Mouse (Mus musculus) heart, embryonic 12.5 days (tissue): ENCODE measurements around the gene Ap2a2. TPM values are rescaled to one million over a fixed set of nuclear protein-coding genes. Genes with fewer than 3 reads are reported as not detected.
A peak's percentile ranks its signal among the peaks of the same experiment; 100 is the strongest.
"Not testable (repeated sequence)": the region's sequence is repeated elsewhere in the genome, so short reads cannot be mapped to it uniquely, and the experiment has no call there.

Experiments used
- ATAC-seq: fragments of 200-750 bp; cut with Nextera tagmentation; 2 replicates; pipeline ENCODE4 v1.8.0; 2017; ENCODE audit warnings: moderate TSS enrichment, moderate library complexity; ENCODE audit not compliant: insufficient number of reproducible peaks, low FRiP score
- H3K27ac ChIP-seq: fragments of 300-500 bp; sonication (generic); 2 replicates; pipeline ENCODE4 v1.5.1; 2016; ENCODE audit warnings: mild to moderate bottlenecking, moderate library complexity; ENCODE audit not compliant: poor library complexity, severe bottlenecking
- H3K27me3 ChIP-seq: fragments of 300-500 bp; sonication (generic); replicated peaks from 2 replicates; pipeline ENCODE4 v1.6.1; 2016; ENCODE audit warnings: mild to moderate bottlenecking, moderate library complexity
- H3K36me3 ChIP-seq: fragments of 300-500 bp; sonication (generic); 2 replicates; pipeline ENCODE4 v1.6.1; 2016; ENCODE audit warnings: mild to moderate bottlenecking, moderate library complexity
- H3K4me1 ChIP-seq: fragments of 300-500 bp; sonication (generic); replicated peaks from 2 replicates; pipeline ENCODE4 v1.6.1; 2016; ENCODE audit warnings: mild to moderate bottlenecking
- H3K4me2 ChIP-seq: fragments of 300-500 bp; sonication (generic); 2 replicates; pipeline ENCODE4 v1.6.1; 2016; ENCODE audit warnings: mild to moderate bottlenecking, moderate library complexity
- H3K4me3 ChIP-seq: fragments of 300-500 bp; sonication (generic); 2 replicates; pipeline ENCODE4 v1.5.1; 2016; ENCODE audit warnings: mild to moderate bottlenecking
- H3K9ac ChIP-seq: fragments of 300-500 bp; sonication (generic); 2 replicates; pipeline ENCODE4 v1.6.1; 2016; ENCODE audit warnings: mild to moderate bottlenecking, moderate library complexity
- H3K9me3 ChIP-seq: fragments of 300-500 bp; sonication (generic); replicated peaks from 2 replicates; pipeline ENCODE4 v1.6.1; 2016; ENCODE audit warnings: mild to moderate bottlenecking, moderate library complexity
- WGBS: fragments of 180-500 bp; shearing (Covaris S2); methylation state at CpG from one replicate; pipeline ENCODE4 v1.1.7; 2016; 5-methylcytosine and 5-hydroxymethylcytosine counted together
- polyA plus RNA-seq: library from polyadenylated mRNA; unstranded; fragments of >200 nt; fragmentation: Nextera tagmentation; extraction: Ambion mirVana; gene quantifications from 2 replicates; pipeline ENCODE4 v1.2.1, GENCODE M21; 2016

The Ap2a2 gene
- polyA plus RNA-seq, 1 experiment from 2014 or later, result 70.2 TPM

DNA sequence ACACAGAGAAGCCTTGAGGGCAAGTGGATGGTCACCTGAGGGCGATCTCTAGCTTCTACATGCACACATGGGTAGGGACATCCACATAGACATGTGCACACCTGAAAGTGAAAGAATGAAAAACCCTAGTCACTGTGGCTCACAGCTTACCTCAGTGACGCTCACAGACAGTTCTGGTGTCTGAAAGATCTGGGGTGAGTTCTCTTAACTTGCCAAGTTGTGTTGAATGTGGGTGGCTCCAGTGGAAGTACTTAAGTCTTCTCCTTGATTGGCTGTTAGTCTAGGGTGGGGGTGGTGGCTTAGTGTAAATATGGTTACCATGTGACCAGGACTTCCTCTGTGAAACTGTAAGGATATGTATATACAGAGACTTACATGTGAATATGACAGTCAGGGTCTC, 17.0 kb downstream of the Ap2a2 start:
- Histone ChIP-seq H3K4me1 (peaks cover 21% of the 10 kb centered on the region), H3K27ac (no peak overlapping the region), H3K9me3 (no peaks in the 10 kb centered on the region), H3K27me3 (no peaks in the 10 kb centered on the region), H3K9ac (no peak overlapping the region), H3K4me2 (no peak overlapping the region), H3K36me3 (no peaks in the 10 kb centered on the region), H3K4me3 (no peak overlapping the region)
- WGBS, result 93% methylated on average over 2 of the region's 2 CpGs
- ATAC-seq, result no peak

DNA sequence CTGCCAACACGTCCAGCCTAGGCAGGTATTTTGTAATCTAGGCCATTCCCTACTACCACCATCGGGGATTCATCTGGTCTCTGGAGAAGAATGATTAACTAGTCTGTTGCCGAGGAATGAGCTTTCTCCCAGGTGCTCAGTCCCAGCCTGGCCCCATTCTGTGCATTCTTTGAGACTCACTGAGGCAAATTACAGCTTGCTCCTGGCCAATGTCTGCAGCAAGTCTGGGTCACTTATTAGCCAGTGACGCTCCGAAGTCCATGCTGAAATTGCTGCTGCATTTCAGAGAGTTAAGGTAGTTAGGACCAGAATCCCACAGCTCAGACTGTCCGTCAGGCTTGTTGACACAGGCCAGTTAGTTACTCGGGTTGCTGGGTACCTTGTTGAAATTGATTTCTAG, 19.4 kb downstream of the Ap2a2 start:
- no peak overlapping the region for H3K4me2 ChIP-seq
- WGBS, result 80% methylated on average over 7 of the region's 7 CpGs
- no peaks in the 10 kb centered on the region for H3K9me3 ChIP-seq
- no peak overlapping the region for H3K27ac ChIP-seq
- no peak overlapping the region for H3K4me3 ChIP-seq
- no peaks in the 10 kb centered on the region for H3K27me3 ChIP-seq
- ATAC-seq, result no peak
- peaks cover 31% of the 10 kb centered on the region for H3K4me1 ChIP-seq
- no peak overlapping the region for H3K9ac ChIP-seq
- H3K36me3 ChIP-seq, result peaks cover 7% of the 10 kb centered on the region; the same call in 1 of the 2 replicates

DNA sequence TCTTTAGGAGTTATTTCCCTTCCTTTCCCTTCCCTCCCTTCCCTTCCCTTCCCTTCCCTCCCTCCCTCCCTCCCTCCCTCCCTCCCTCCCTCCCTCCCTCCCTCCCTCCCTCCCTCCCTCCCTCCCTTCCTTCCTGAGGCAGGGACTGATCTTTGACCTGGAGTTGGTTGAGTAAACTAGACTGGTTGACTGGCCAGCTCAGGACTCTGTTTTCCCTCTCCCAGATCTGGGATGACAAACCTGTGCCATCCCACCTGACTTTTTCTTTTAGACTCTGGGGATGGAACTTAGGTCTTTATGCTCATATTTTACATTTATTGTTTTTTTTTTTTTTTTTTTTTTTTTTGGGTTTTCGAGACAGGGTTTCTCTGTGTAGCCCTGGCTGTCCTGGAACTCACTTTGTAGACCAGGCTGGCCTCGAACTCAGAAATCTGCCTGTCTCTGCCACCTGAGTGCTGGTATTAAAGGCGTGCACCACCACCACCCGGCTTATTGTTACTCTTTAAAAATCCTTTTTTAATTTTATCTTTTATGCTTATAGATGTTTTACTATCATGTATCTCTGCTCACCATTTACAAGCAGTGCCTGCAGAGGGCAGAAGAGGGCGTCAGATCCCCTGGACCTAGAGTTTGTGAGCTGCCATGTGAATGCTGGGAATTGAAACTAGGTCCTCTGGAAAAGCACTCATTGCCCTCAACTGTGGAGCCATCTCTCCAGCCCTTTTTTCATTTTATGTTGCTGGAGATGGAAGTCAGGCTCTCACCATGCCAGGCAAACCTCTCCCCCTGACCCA, 22.3 kb downstream of the Ap2a2 start:
- peaks cover 22% of the 10 kb centered on the region for H3K4me1 ChIP-seq
- no peaks in the 10 kb centered on the region for H3K27me3 ChIP-seq
- no peak overlapping the region for H3K4me3 ChIP-seq
- ATAC-seq, result no peak
- H3K9ac ChIP-seq, result no peak overlapping the region
- no peaks in the 10 kb centered on the region for H3K9me3 ChIP-seq
- H3K4me2 ChIP-seq, result no peak overlapping the region
- no peak overlapping the region for H3K27ac ChIP-seq
- peaks cover 17% of the 10 kb centered on the region for H3K36me3 ChIP-seq
- 75% methylated on average over 5 of the region's 5 CpGs for WGBS

DNA sequence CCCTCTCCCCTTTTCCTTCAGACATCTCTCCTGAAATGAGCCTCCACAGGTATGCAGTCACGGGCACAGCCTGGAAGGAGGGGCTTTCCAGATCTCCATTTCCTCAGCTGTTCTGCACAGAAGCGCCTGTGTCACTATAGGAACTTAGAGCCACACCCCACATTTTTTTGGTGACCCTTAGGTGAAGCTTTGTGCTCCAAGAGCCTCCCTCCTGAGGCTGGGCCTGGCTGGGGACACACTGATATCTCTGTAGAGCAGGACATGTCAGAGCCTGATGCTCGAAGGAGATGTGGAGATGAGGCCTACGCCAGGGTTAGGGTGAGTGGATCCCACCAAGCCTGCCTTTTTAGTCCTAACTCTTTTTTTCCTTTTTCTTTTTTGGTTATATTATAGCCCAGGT, 23.3 kb downstream of the Ap2a2 start:
- peak; percentile 85 for ATAC-seq
- Histone ChIP-seq H3K4me2 (no peak overlapping the region), H3K36me3 (peaks cover 25% of the 10 kb centered on the region), H3K4me3 (no peak overlapping the region), H3K9me3 (no peaks in the 10 kb centered on the region), H3K27me3 (no peaks in the 10 kb centered on the region), H3K9ac (no peak overlapping the region), H3K4me1 (peaks cover 22% of the 10 kb centered on the region), H3K27ac (no peak overlapping the region)
- 63% methylated on average over 4 of the region's 4 CpGs for WGBS

DNA sequence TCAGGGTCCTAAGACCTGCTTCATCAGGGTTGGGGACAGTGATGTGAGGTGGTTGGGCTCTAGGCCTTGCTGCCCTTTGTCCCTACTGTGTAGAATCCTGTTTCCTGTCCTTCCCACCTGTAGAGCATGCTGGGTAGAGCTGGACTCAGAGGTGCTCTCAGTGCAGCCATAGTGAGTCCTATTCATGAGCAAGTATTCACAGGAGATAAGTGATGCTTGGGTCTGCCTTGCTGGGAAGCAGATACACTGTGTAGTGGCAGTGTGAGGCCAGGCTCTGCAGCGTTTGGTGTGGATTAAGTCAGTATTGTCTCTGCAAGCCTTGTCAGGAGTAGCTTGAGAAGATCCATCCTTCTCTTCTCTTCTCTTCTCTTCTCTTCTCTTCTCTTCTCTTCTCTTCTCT, 23.9 kb downstream of the Ap2a2 start:
- H3K4me2 ChIP-seq, result no peak overlapping the region
- H3K9ac ChIP-seq, result no peak overlapping the region
- no peak overlapping the region for H3K4me3 ChIP-seq
- 42% methylated on average over 1 of the region's 1 CpGs for WGBS
- H3K27ac ChIP-seq, result no peak overlapping the region
- peaks cover 22% of the 10 kb centered on the region for H3K4me1 ChIP-seq
- H3K27me3 ChIP-seq, result no peaks in the 10 kb centered on the region
- 0 out of 2 replicates have a peak, but pooled peaks have one; percentile 51 for ATAC-seq
- H3K9me3 ChIP-seq, result no peaks in the 10 kb centered on the region
- peaks cover 31% of the 10 kb centered on the region for H3K36me3 ChIP-seq

DNA sequence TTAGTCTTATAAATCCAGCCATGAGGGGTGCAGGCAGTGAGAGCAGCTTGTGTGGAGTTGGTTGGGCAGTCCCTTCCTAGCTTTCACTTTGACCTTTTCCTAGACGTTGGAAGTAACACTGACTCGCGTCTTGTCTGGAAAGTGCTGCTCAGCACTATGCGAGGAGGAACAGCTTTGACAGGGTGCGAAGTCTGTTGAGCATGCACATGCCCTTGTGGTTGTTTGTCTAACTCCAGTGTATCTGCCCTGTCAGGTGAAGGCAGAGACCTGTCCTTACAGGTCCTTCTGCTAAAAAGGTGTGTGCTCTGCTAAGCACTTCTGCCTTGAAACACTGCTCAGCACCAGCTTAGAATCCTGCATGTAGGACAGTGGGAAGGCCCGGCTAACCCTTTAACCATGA, 26.9 kb downstream of the Ap2a2 start:
- Histone ChIP-seq H3K27ac (no peak overlapping the region), H3K4me3 (no peak overlapping the region), H3K36me3 (peaks cover 37% of the 10 kb centered on the region), H3K4me2 (no peak overlapping the region), H3K9ac (no peak overlapping the region), H3K27me3 (no peaks in the 10 kb centered on the region), H3K9me3 (no peaks in the 10 kb centered on the region), H3K4me1 (peaks cover 23% of the 10 kb centered on the region)
- ATAC-seq, result no peak
- 73% methylated on average over 6 of the region's 6 CpGs for WGBS

DNA sequence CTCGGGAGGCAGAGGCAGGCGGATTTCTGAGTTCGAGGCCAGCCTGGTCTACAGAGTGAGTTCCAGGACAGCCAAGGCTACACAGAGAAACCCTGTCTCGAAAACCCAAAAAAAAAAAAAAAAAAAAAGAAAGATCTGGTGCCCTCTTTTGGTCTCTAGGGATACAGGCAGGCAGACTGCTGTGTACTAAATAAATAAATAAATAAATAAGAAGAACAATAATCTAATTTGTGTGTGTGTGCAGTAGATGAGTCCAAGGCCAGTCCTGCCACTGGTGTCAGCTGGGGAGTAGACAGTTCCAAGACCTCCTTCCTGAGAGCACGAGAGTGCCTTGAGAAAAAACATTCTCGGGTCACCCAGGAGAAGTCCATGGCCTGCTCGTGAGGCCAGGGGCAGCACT, 28.3 kb downstream of the Ap2a2 start:
- not testable (repeated sequence) for H3K27me3 ChIP-seq, H3K4me3 ChIP-seq, H3K9ac ChIP-seq, H3K4me2 ChIP-seq, H3K9me3 ChIP-seq, ATAC-seq, H3K27ac ChIP-seq
- Histone ChIP-seq H3K36me3 (peaks cover 40% of the 10 kb centered on the region), H3K4me1 (peaks cover 18% of the 10 kb centered on the region)
- WGBS, result 84% methylated on average over 6 of the region's 7 CpGs

DNA sequence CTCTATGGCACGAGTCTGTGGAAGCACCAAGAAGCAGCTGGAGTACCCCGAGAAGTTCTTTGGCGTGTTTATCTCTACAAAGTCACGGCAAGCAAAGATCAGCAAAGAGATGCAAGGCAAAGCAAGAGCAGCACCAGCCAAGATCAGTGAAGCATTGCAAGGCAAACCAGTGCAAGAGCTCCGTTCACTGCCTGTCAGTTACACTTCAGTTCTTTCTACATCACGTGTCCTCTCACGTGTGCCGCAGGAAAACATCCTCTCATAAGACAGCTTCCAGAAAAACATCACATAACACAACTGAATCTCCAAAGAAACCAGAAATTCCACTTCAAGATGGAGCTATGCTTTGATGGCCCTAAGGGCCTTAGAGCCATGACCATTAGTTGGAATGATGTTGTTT, 29.0 kb downstream of the Ap2a2 start:
- Histone ChIP-seq H3K4me1 (peaks cover 13% of the 10 kb centered on the region), H3K27me3 (no peaks in the 10 kb centered on the region), H3K4me2 (no peak overlapping the region), H3K36me3 (peaks cover 44% of the 10 kb centered on the region), H3K9ac (no peak overlapping the region), H3K4me3 (no peak overlapping the region), H3K9me3 (no peaks in the 10 kb centered on the region), H3K27ac (no peak overlapping the region)
- ATAC-seq, result no peak
- WGBS, result 92% methylated on average over 8 of the region's 8 CpGs

DNA sequence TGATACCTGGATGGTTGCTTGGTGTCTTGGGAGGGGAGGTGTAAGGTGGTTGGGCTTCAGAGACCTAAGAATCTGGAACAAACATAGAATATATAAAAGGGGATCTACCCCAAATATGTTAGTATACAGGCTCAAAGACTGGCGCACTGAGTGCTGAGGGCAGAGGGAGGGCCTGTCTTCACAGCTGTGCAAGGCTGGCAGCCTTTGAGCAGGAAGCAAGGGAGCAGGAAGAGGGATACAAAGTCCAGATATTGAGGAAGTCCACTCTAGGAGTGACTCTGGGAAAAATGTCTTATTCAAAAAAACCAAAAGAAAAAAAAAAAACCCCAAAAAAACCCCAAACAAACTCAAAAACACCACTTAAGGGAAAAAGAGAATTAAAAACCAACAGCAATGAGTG, 30.1 kb downstream of the Ap2a2 start:
- Histone ChIP-seq H3K27me3 (no peaks in the 10 kb centered on the region), H3K4me2 (no peak overlapping the region)
- ATAC-seq, result no peak

DNA sequence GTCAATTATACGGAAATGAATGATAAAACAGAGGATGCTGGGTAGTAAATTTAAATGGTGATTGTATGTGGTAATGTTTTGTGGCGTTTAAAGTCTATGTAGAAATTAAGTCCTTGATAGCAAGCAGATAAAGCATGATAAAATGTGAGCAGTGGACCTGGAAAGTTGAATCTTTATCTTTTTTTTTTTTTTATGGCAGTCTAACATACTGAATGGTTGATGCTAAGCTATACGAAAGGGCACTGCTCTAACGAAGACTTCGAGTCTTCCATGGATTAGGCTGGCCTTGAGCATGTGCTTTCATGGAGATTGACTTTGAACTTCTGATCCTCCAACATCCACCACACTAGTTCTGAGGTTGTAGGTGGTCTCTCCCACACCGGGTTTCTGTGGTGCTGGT, 31.1 kb downstream of the Ap2a2 start:
- no peak overlapping the region for H3K9ac ChIP-seq
- ATAC-seq, result no peak
- peaks cover 61% of the 10 kb centered on the region for H3K36me3 ChIP-seq

More for the DNA sequence above, 30.1 kb downstream of the Ap2a2 start:
- Histone ChIP-seq H3K9me3 (no peaks in the 10 kb centered on the region), H3K4me1 (peaks cover 13% of the 10 kb centered on the region), H3K4me3 (no peak overlapping the region), H3K9ac (peak overlapping the region; percentile 28; the same call in 1 of the 2 replicates), H3K36me3 (peaks cover 53% of the 10 kb centered on the region), H3K27ac (no peak overlapping the region)
- 85% methylated on average over 1 of the region's 1 CpGs for WGBS

DNA sequence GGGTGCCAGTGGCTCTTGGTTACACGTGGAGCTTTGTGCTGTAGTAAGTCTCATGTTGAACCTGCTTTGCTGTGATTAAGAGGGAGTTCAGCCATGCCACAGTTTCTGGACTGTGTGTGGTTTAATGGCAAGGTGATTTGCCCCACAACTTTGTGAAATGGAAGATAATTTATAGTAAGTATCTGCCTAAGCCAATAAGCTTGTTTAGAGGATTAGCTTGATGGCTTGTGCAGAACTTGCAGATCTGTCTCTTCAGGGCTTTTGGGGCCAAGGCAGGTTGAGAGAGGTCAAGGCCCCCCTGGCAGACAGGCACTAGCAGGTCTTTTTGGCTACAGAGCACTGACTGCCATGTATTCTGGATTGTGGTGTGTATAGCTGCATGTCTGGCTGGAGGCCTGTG, 35.0 kb downstream of the Ap2a2 start:
- Histone ChIP-seq H3K9me3 (no peaks in the 10 kb centered on the region), H3K27ac (no peak overlapping the region), H3K27me3 (no peaks in the 10 kb centered on the region), H3K4me1 (peaks cover 2% of the 10 kb centered on the region; the same call in 1 of the 2 replicates), H3K9ac (no peak overlapping the region), H3K4me3 (no peak overlapping the region), H3K36me3 (peaks cover 71% of the 10 kb centered on the region), H3K4me2 (no peak overlapping the region)
- ATAC-seq, result no peak
- 86% methylated on average over 1 of the region's 1 CpGs for WGBS

More for the DNA sequence above, 31.1 kb downstream of the Ap2a2 start:
- WGBS, result 93% methylated on average over 6 of the region's 6 CpGs
- H3K27ac ChIP-seq, result no peak overlapping the region
- H3K4me3 ChIP-seq, result no peak overlapping the region
- peaks cover 13% of the 10 kb centered on the region for H3K4me1 ChIP-seq
- H3K27me3 ChIP-seq, result no peaks in the 10 kb centered on the region
- H3K9me3 ChIP-seq, result no peaks in the 10 kb centered on the region
- H3K4me2 ChIP-seq, result no peak overlapping the region

DNA sequence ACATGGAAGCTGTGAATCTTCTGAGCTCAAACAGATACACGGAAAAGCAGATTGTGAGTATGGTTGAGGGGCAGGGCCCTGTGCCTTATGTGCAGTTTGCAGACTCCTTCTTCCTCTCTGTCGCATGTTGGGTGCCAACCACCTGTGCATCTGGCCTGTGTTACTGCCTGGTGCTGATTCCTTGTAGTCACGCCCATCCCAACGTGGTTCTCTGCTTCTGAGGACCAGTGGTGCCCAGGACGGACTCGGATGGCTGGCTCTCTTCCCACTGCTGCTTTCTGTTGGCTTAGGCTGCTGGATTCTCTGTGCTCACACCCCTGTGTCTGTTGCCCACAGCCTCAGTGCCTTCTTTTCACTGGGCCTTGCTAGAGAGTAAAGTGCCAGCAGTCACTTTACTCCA, 35.6 kb downstream of the Ap2a2 start:
- Histone ChIP-seq H3K9me3 (no peaks in the 10 kb centered on the region), H3K9ac (no peak overlapping the region), H3K36me3 (peaks cover 77% of the 10 kb centered on the region), H3K27me3 (no peaks in the 10 kb centered on the region), H3K27ac (no peak overlapping the region), H3K4me3 (no peak overlapping the region), H3K4me1 (no peaks in the 10 kb centered on the region), H3K4me2 (no peak overlapping the region)
- ATAC-seq, result no peak
- WGBS, result 83% methylated on average over 6 of the region's 6 CpGs
